ENCODE assay signal across 8 mouse cellular contexts in the genomic region with DNA sequence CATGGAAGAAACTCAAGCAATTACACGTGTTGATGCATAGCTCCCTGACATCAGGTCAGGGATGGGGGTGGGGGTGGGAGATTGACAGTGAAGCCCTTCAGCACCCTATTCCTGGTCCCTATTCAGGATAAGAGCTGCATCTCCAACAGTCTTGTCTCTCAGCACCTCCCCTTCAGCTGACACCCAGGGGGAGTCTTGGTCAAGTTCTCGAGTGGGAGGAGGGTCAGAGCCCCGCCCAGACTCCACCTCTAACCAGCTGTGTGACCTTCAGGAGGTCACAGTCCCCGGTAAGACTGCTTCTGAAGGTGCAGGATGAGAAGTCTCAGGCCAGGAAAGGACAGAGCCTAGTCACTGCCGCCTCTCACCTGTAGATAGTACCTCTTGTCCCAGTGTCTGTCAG. TPM values are rescaled to one million over a fixed set of nuclear protein-coding genes. Genes with fewer than 3 reads are reported as not detected.
DNase-seq lines count a peak whose midpoint lies in the region; ATAC-seq and TF ChIP-seq lines count a peak whose summit lies in the region.

No protein-coding gene starts in this region.

- peak overlapping the region; percentile 41; the same call in 1 of the 2 replicates for H3K9ac ChIP-seq in lung, postnatal 0 days (replicated peaks; ENCODE audit: low read depth)
- no peak overlapping the region for H3K9ac ChIP-seq in forebrain, embryonic 14.5 days (ENCODE audit: low read length)
- H3K9ac ChIP-seq in midbrain, embryonic 13.5 days (replicated peaks) = peak overlapping the region; percentile 79

- no peaks in the 10 kb centered on the region for H3K27me3 ChIP-seq in lung, postnatal 0 days (replicated peaks; ENCODE audit: insufficient read depth, low read length)
- no peaks in the 10 kb centered on the region for H3K27me3 ChIP-seq in forebrain, embryonic 14.5 days (replicated peaks; ENCODE audit: control insufficient read depth, insufficient read depth, low read length)
- H3K27me3 ChIP-seq in kidney, adult 2 months (replicated peaks; ENCODE audit: control insufficient read depth, insufficient read depth, low read length) = no peaks in the 10 kb centered on the region
- H3K27me3 ChIP-seq in midbrain, embryonic 13.5 days = peaks cover 6% of the 10 kb centered on the region; the same call in 1 of the 2 replicates

- TF ChIP-seq CTCF in lung, postnatal 0 days (IDR thresholded peaks at IDR 0.05) = no peak
- no peak for TF ChIP-seq CTCF in kidney, adult 2 months (conservative IDR thresholded peaks at IDR 0.05; ENCODE audit: insufficient read depth, insufficient read length, low read depth, low read length)

- TF ChIP-seq EP300 in lung, postnatal 0 days (IDR thresholded peaks at IDR 0.05) = no peak

- no peaks in the 10 kb centered on the region for H3K36me3 ChIP-seq in lung, postnatal 0 days (ENCODE audit: insufficient read depth, low read length)
- H3K36me3 ChIP-seq in forebrain, embryonic 14.5 days (ENCODE audit: control insufficient read depth, insufficient read depth, low read length) = no peaks in the 10 kb centered on the region
- no peaks in the 10 kb centered on the region for H3K36me3 ChIP-seq in kidney, adult 2 months (ENCODE audit: control insufficient read depth, insufficient read depth, low read length)
- H3K36me3 ChIP-seq in midbrain, embryonic 13.5 days = no peaks in the 10 kb centered on the region

- peaks cover 9% of the 10 kb centered on the region; the same call in 1 of the 2 replicates for H3K4me1 ChIP-seq in lung, postnatal 0 days (ENCODE audit: insufficient read depth, low read depth, low read length)
- peaks cover 14% of the 10 kb centered on the region for H3K4me1 ChIP-seq in forebrain, embryonic 14.5 days (ENCODE audit: control insufficient read depth, insufficient read depth, low read length)
- H3K4me1 ChIP-seq in kidney, adult 2 months (ENCODE audit: control insufficient read depth, insufficient read depth, low read length) = peaks cover 3% of the 10 kb centered on the region; the same call in 1 of the 2 replicates
- peaks cover 50% of the 10 kb centered on the region for H3K4me1 ChIP-seq in midbrain, embryonic 13.5 days (replicated peaks)

- no peak overlapping the region for H3K4me3 ChIP-seq in lung, postnatal 0 days (ENCODE audit: low read depth, low read length)
- peak overlapping the region; percentile 64; the same call in 1 of the 2 replicates for H3K4me3 ChIP-seq in forebrain, embryonic 14.5 days (ENCODE audit: low read depth, low read length)
- H3K4me3 ChIP-seq in kidney, adult 2 months (ENCODE audit: insufficient read depth, low read depth, low read length) = peak overlapping the region; percentile 67
- H3K4me3 ChIP-seq in midbrain, embryonic 13.5 days (replicated peaks) = peak overlapping the region; percentile 74

- 37% methylated on average over 5 of the region's 5 CpGs for WGBS in lung, postnatal 0 days
- 35% methylated on average over 5 of the region's 5 CpGs for WGBS in forebrain, embryonic 14.5 days
- 30% methylated on average over 5 of the region's 5 CpGs for WGBS in kidney, adult 2 months
- WGBS in midbrain, embryonic 13.5 days = 28% methylated on average over 5 of the region's 5 CpGs

- no peak for DNase-seq in lung, postnatal 0 days (ENCODE audit: low spot score)
- DNase-seq in lung, adult 18-20 months = no peak
- no peak for DNase-seq in forebrain, embryonic 14.5 days (ENCODE audit: low spot score)
- peak; percentile 75 for DNase-seq in kidney, adult 2 months
- DNase-seq in Muller cell, postnatal 12 days (ENCODE audit: inconsistent ontology term) = no peak
- no peak for DNase-seq in layer of hippocampus, postnatal 36 days
- no peak for DNase-seq in left cerebral cortex, postnatal 14 days (ENCODE audit: low spot score in 2 of 2)

- ATAC-seq in lung, postnatal 0 days = no peak
- no peak for ATAC-seq in forebrain, embryonic 14.5 days
- no peak for ATAC-seq in midbrain, embryonic 13.5 days

- no peak for TF ChIP-seq POLR2A in kidney, adult 2 months (IDR thresholded peaks at IDR 0.05; ENCODE audit: low read depth, low read length)

- H3K9me3 ChIP-seq in lung, postnatal 0 days (ENCODE audit: low read length) = no peaks in the 10 kb centered on the region
- no peaks in the 10 kb centered on the region for H3K9me3 ChIP-seq in forebrain, embryonic 14.5 days (replicated peaks; ENCODE audit: control insufficient read depth, low read length)
- H3K9me3 ChIP-seq in midbrain, embryonic 13.5 days = no peaks in the 10 kb centered on the region

- intact Hi-C loops in left cerebral cortex, postnatal 14 days (cut with DNase I) = no loop called here

- H3K27ac ChIP-seq in lung, postnatal 0 days (ENCODE audit: low read length) = no peak overlapping the region
- no peak overlapping the region for H3K27ac ChIP-seq in forebrain, embryonic 14.5 days (ENCODE audit: low read depth, low read length)
- H3K27ac ChIP-seq in kidney, adult 2 months (ENCODE audit: insufficient read depth, low read depth, low read length) = peak overlapping the region; percentile 81
- no peak overlapping the region for H3K27ac ChIP-seq in midbrain, embryonic 13.5 days

- peak overlapping the region; percentile 83 for H3K4me2 ChIP-seq in lung, postnatal 0 days (replicated peaks; ENCODE audit: low read depth, low read length)
- peak overlapping the region; percentile 86 for H3K4me2 ChIP-seq in forebrain, embryonic 14.5 days (ENCODE audit: low read length)
- H3K4me2 ChIP-seq in midbrain, embryonic 13.5 days (replicated peaks) = peak overlapping the region; percentile 71

RNA-seq across cellular contexts. Expression of a gene that starts 41.1 kb away (rescaled TPM):
- polyA plus RNA-seq in lung, postnatal 0 days (2015; fragmentation: Nextera tagmentation; extraction: Ambion mirVana) = 25.8 and 27.8 TPM in 2 replicates
- 31.0 and 48.9 TPM in 2 replicates for polyA plus RNA-seq in forebrain, embryonic 14.5 days (2014; fragmentation: Nextera tagmentation; extraction: Ambion mirVana)
- polyA plus RNA-seq in kidney, adult 2 months (2012; rRNA removed) = 60.5 and 60.9 TPM in 2 replicates
- polyA plus RNA-seq in midbrain, embryonic 13.5 days (2015; fragmentation: Nextera tagmentation; extraction: Ambion mirVana) = 70.0 and 72.9 TPM in 2 replicates
- total RNA-seq in layer of hippocampus, postnatal 36 days (2021) = 100 to 1,000 TPM; 287 to 297 TPM
- 100 to 1,000 TPM; 321 to 322 TPM for total RNA-seq in left cerebral cortex, postnatal 14 days (2021)
